Mouse (Mus musculus) E14TG2a.4 (cell line): ENCODE measurements around the gene Tmem86a.
A peak's percentile ranks its signal among the peaks of the same experiment; 100 is the strongest.

Experiments used
- CTCF ChIP-seq: conservative IDR thresholded peaks from 2 replicates; pipeline ENCODE4 v1.5.1; 2014; ENCODE audit warnings: low read length
- POU5F1 ChIP-seq: IDR thresholded peaks from 2 replicates; pipeline ENCODE4 v1.6.1; 2014; ENCODE audit warnings: low read length, borderline replicate concordance

DNA sequence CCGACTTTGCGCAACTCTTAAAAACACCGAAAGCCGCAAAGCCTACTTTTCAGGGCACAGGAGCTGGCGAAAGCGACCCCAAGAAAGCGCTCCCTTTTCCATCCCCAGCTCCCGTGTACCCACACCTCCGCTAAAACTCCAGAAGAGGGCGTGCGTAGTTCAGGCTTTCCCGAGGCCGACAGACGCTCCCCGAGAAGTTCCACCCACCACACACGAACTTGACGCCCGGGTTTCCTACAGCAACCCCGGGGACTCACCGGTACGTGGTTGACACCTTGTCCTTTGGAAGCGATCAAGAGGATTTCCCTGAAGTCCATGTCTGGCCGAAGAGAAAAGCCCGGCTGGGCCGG, 42.6 kb upstream of the Tmem86a start:
- TF ChIP-seq CTCF (peak; percentile 30), POU5F1 (no peak)
